Mouse (Mus musculus) bone marrow macrophage, adult 2 months (primary cell): ENCODE measurements around the gene Rcan1.

Experiments used
- CTCF ChIP-seq: IDR thresholded peaks from 2 replicates; pipeline ENCODE4 v1.5.1; 2012; ENCODE audit warnings: low read depth, mild to moderate bottlenecking, low read length, moderate library complexity
- POLR2A ChIP-seq: IDR thresholded peaks from 2 replicates; pipeline ENCODE4 v1.6.1; 2012; ENCODE audit warnings: mild to moderate bottlenecking, low read depth, low read length, borderline replicate concordance

DNA sequence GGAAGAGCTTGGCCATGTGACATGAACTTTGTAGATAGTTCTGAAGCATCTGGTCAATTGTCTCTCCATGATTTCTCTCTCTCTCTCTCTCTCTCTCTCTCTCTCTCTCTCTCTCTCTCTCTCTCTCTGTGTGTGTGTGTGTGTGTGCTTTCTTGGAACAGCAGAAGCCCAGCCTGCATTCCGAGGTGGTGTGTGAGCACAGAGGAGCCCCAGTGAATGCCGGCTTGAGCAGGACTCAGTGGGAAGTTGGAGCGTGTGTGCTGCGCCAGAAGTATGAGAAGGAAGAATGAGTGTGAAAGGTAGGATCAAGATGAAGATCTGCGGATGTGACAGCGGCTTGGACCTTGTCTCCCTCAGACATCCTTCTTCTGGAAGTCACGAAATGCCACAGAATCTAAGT is 105.2 kb downstream of the Rcan1 start:
- no peak for TF ChIP-seq CTCF
- TF ChIP-seq POLR2A: no peak
